Mouse (Mus musculus) hindbrain, embryonic 16.5 days (tissue): Measurements from ENCODE around the gene Neu3. TPM values are rescaled to one million over a fixed set of nuclear protein-coding genes. Genes with fewer than 3 reads are reported as not detected.
"Not testable (repeated sequence)": the region's sequence is repeated elsewhere in the genome, so short reads cannot be mapped to it uniquely, and the experiment has no call there.

Source experiments
- ATAC-seq: fragments of 200-750 bp; cut with Nextera tagmentation; 2 replicates; pipeline ENCODE4 v1.8.0; 2017; ENCODE audit warnings: moderate TSS enrichment, moderate library complexity
- H3K27ac ChIP-seq: fragments of 300-500 bp; sonication (generic); 2 replicates; pipeline ENCODE4 v1.5.1; 2014; ENCODE audit warnings: low read depth, mild to moderate bottlenecking, control low read depth, low read length, moderate library complexity
- H3K27me3 ChIP-seq: fragments of 300-500 bp; sonication (generic); replicated peaks from 2 replicates; pipeline ENCODE4 v1.6.1; 2014; ENCODE audit warnings: low read length; ENCODE audit not compliant: control insufficient read depth, insufficient read depth
- H3K36me3 ChIP-seq: fragments of 300-500 bp; sonication (generic); 2 replicates; pipeline ENCODE4 v1.6.1; 2014; ENCODE audit warnings: mild to moderate bottlenecking, low read length, moderate library complexity, mixed read lengths; ENCODE audit not compliant: control insufficient read depth, insufficient read depth
- H3K4me1 ChIP-seq: fragments of 300-500 bp; sonication (generic); 2 replicates; pipeline ENCODE4 v1.6.1; 2014; ENCODE audit warnings: low read depth, low read length; ENCODE audit not compliant: control insufficient read depth, insufficient read depth
- H3K4me2 ChIP-seq: fragments of 300-500 bp; sonication (generic); 2 replicates; pipeline ENCODE4 v1.6.1; 2014; ENCODE audit warnings: mild to moderate bottlenecking, low read length, control low read depth, moderate library complexity
- H3K4me3 ChIP-seq: fragments of 300-500 bp; sonication (generic); 2 replicates; pipeline ENCODE4 v1.5.1; 2014; ENCODE audit warnings: mild to moderate bottlenecking, low read length, control low read depth, moderate library complexity
- H3K9ac ChIP-seq: fragments of 300-500 bp; sonication (generic); 2 replicates; pipeline ENCODE4 v1.6.1; 2014; ENCODE audit warnings: low read depth, mild to moderate bottlenecking, control low read depth, low read length, moderate library complexity
- H3K9me3 ChIP-seq: fragments of 300-500 bp; sonication (generic); 2 replicates; pipeline ENCODE4 v1.6.1; 2014; ENCODE audit warnings: mild to moderate bottlenecking, low read length, moderate library complexity; ENCODE audit not compliant: control insufficient read depth
- WGBS: fragments of 180-500 bp; shearing (Covaris S2); extraction: QIAGEN DNeasy Blood & Tissue Kit; methylation state at CpG from one replicate; pipeline ENCODE4 v1.1.7; 2014; 5-methylcytosine and 5-hydroxymethylcytosine counted together
- polyA plus RNA-seq: library from polyadenylated mRNA; unstranded; fragments of >200 nt; fragmentation: Nextera tagmentation; extraction: Ambion mirVana; gene quantifications from 2 replicates; pipeline ENCODE4 v1.2.1, GENCODE M21; 2015

Neu3 gene
- polyA plus RNA-seq, 1 experiment from 2014 or later = 2.8 TPM

DNA sequence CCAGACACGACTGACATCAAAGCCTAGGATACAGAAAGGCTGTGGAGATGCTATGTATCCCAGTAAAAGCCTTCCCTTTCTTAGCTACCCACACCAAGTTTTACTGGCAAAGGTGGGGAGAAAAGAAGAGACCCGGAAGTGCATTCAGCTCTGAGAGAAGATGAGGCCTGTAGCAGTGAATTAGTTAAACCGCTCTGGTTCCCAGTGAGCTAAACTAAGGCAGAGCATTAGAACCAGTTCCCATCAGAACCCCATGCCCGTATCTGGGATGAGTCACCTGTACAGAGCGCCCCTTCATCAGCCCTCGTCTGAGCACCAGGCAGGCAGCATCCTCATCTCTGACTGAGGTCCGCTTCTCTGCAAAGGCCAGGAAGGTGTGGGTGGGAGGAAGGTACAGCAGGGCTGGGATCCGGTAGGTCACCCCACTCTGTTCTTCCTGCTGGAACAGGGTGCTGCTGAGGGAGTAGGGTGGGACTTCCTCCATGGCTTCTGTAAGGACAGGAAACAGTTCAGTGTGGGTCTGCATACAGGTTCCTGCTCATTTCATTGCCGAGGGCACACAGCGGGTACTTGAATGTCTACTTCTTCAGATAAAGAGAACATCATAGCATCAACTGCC is 5.1 kb downstream of the Neu3 start:
- WGBS = 90% methylated on average over 10 of the region's 10 CpGs
- no peak overlapping the region for H3K4me3 ChIP-seq
- no peak overlapping the region for H3K4me2 ChIP-seq
- no peak overlapping the region for H3K9ac ChIP-seq
- H3K36me3 ChIP-seq = no peaks in the 10 kb centered on the region
- no peaks in the 10 kb centered on the region for H3K27me3 ChIP-seq
- H3K9me3 ChIP-seq = no peaks in the 10 kb centered on the region
- no peak overlapping the region for H3K27ac ChIP-seq
- no peak for ATAC-seq
- peaks cover 3% of the 10 kb centered on the region; the same call in 1 of the 2 replicates for H3K4me1 ChIP-seq

DNA sequence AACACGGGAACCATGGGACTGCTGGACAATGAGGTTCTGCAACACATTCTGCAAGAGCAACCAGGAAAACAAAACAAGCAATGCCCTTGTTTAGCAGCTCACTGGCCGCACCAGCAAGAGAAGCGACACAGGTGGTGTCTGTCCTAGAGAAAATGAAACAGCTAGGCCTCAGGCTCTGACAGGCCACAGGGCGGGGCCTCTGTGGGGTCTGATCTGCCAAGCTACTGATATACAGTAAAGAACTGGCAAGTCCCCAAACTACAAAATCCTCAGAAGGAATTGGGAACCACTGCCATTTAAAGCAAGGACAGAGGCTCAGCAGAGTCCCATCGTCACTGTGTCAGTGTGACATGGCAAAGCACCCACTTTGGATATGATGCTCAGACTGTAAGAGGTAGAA is 5.8 kb downstream of the Neu3 start:
- no peak overlapping the region for H3K4me2 ChIP-seq
- no peak overlapping the region for H3K9ac ChIP-seq
- no peaks in the 10 kb centered on the region for H3K36me3 ChIP-seq
- no peaks in the 10 kb centered on the region for H3K27me3 ChIP-seq
- no peak for ATAC-seq
- H3K4me3 ChIP-seq = no peak overlapping the region
- H3K27ac ChIP-seq = no peak overlapping the region
- WGBS = 88% methylated on average over 5 of the region's 5 CpGs
- no peaks in the 10 kb centered on the region for H3K9me3 ChIP-seq
- H3K4me1 ChIP-seq = no peaks in the 10 kb centered on the region

DNA sequence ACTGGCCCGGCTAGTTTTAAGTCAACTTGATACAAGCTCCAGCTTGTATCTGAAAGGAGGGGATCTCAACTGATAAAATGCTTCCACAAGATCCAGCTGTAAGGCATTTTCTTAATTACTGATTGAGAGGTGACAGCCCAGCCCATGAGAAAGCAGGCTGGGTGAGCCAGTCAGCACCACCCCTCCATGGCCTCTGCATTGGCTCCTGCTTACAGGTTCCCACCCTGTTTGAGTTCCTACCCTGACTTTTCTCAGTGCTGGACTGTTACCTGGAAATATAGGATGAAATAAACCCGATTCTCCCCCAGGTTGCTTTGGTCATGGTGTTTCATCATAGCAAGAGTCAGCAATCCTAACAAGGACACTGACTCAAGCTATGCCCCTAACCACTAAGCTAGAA is 6.3 kb downstream of the Neu3 start:
- no peak overlapping the region for H3K9ac ChIP-seq
- no peak for ATAC-seq
- no peak overlapping the region for H3K4me2 ChIP-seq
- no peaks in the 10 kb centered on the region for H3K9me3 ChIP-seq
- H3K4me1 ChIP-seq = no peaks in the 10 kb centered on the region
- no peaks in the 10 kb centered on the region for H3K36me3 ChIP-seq
- WGBS = 89% methylated on average over 2 of the region's 2 CpGs
- no peaks in the 10 kb centered on the region for H3K27me3 ChIP-seq
- no peak overlapping the region for H3K4me3 ChIP-seq
- H3K27ac ChIP-seq = no peak overlapping the region

DNA sequence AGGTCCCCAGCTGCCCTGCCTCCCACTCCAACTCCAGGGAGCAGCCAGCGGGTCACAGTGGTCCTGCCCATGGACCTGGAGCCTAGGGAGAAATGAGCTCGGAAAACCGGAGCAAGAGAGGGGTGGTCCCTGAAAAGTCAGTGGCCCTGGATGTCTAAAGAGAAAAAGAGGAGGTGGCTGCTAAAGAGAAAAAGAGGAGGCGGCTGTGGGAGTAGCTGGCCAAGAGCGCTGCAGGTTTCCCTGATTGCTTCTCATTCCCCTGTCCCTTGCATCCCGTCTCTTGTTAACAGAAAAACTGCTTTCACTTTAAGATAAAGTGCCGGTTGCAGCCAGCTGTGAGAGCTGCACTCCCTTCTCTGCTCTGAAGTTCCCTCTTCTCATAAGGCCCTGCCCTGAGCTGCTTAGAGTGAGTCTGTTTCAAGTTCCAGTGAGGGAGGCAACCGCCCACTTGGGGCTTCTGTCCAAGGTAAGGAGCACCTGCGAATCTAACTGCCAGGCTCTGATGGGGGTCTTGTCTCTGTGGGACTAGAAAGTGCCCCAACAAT is 10.0 kb downstream of the Neu3 start:
- H3K4me1 ChIP-seq, H3K9me3 ChIP-seq, H3K36me3 ChIP-seq, H3K4me3 ChIP-seq, ATAC-seq, H3K27ac ChIP-seq, H3K4me2 ChIP-seq, H3K27me3 ChIP-seq, H3K9ac ChIP-seq: not testable (repeated sequence)
- 31% methylated on average over 9 of the region's 9 CpGs for WGBS

DNA sequence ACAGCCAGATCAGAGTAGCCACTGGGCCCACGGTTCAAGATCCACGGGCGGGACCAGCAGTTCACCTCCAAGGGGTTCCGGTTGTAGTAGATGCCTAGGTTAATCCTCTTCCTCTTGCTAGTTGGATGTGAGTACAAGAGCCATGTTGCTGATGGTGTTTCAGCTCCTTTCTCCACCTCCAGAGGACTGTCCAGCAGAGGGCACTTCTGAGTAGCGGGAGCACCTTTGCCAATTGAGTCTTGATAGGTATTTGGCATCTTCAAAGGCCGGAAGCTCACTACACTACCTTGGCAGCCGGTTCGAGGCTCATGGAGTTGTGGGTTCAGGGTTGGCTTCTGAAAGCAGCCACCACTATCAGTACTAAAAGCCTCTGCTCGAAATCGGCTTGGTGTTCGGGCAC is 14.8 kb downstream of the Neu3 start:
- Histone ChIP-seq H3K9me3 (no peaks in the 10 kb centered on the region), H3K4me2 (no peak overlapping the region), H3K36me3 (no peaks in the 10 kb centered on the region), H3K4me1 (no peaks in the 10 kb centered on the region), H3K4me3 (no peak overlapping the region), H3K27me3 (no peaks in the 10 kb centered on the region), H3K9ac (no peak overlapping the region), H3K27ac (no peak overlapping the region)
- ATAC-seq = no peak
- 91% methylated on average over 11 of the region's 11 CpGs for WGBS

DNA sequence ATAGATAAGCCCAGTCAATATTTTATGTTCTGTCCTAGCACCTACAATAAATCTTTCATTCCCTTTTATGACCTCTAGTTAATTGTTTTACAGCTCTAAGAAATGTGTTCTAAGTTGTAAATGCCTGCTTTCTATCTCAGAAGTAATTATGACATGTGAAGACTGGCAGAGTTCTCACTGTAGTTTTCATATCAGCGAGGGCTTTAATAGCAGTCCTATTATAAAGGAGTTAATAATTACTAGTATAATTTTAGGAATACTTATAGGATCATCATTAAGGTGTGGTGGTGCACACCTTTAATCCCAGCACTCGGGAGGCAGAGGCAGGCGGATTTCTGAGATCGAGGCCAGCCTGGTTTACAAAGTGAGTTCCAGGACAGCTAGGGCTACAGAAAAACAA is 16.6 kb downstream of the Neu3 start:
- 92% methylated on average over 4 of the region's 4 CpGs for WGBS
- Histone ChIP-seq H3K9ac (no peak overlapping the region), H3K4me3 (no peak overlapping the region), H3K4me2 (no peak overlapping the region), H3K27me3 (no peaks in the 10 kb centered on the region), H3K4me1 (no peaks in the 10 kb centered on the region), H3K9me3 (no peaks in the 10 kb centered on the region), H3K36me3 (no peaks in the 10 kb centered on the region), H3K27ac (no peak overlapping the region)
- ATAC-seq = no peak

DNA sequence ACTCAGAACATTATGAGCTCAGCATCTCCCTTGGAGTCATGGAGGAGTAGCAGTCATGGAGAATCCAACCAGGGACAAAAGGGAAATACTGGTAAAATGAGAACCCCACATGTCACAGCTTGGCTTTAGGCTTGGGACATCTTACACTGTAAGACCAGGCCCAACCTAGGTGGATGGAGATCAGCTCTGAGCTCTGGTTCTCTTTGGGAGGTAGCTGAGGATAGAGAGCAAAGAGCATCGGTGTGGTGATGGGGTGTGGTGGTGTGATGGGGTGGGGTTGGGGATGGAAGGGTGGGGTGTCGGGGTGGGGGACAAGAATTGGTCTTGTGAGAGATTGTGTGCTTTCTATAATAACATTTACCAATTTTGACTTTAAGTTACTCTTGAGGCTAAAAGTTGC is 17.4 kb downstream of the Neu3 start:
- Histone ChIP-seq H3K4me2 (no peak overlapping the region), H3K4me3 (no peak overlapping the region), H3K36me3 (no peaks in the 10 kb centered on the region), H3K9me3 (no peaks in the 10 kb centered on the region), H3K27me3 (no peaks in the 10 kb centered on the region), H3K9ac (no peak overlapping the region), H3K4me1 (no peaks in the 10 kb centered on the region), H3K27ac (no peak overlapping the region)
- WGBS = 94% methylated on average over 2 of the region's 2 CpGs
- ATAC-seq = no peak

DNA sequence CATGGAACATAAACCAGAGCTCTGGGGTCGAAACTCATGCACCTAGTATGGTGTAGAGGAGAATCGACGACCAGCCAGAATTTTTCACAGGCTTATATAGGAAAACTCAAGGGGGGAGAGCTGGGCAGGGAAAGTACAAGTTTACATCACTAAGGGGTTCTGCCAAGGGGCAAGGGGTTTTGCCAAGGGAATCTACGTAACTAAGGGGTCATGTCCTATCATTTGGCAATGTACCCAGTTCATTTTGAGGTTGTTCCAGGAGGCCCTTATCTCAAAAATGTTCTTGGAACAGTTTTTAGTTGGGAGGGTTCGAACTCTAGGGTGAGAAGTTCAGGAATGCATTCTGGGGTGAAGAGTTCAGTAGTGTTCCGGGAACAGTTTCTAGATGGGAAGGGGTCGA is 21.2 kb downstream of the Neu3 start:
- not testable (repeated sequence) for H3K4me1 ChIP-seq, H3K4me3 ChIP-seq, ATAC-seq, H3K9ac ChIP-seq, H3K36me3 ChIP-seq, H3K27me3 ChIP-seq, H3K27ac ChIP-seq, H3K9me3 ChIP-seq, H3K4me2 ChIP-seq
- 90% methylated on average over 7 of the region's 7 CpGs for WGBS

DNA sequence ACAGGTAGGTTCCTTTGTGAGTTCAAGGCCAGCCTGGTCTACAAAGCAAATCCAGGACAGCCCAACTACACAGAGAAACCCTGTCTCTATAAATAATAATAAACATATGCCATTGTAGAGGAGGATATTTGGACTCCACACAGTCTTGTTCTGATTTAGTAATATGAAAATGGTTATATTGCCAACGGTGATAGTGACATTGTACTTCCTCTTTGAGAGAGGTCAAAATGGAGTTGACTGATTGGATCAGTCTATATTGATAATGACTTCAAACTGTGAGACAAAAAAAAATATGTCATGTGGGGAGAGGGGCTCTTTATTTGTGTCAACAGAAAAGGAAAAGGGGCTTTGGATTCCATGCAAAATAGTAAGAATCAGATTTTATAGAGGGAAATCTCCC is 22.9 kb downstream of the Neu3 start:
- H3K36me3 ChIP-seq = no peaks in the 10 kb centered on the region
- no peaks in the 10 kb centered on the region for H3K27me3 ChIP-seq
- no peaks in the 10 kb centered on the region for H3K4me1 ChIP-seq
- H3K4me2 ChIP-seq = no peak overlapping the region
- no peak overlapping the region for H3K9ac ChIP-seq
- no peak overlapping the region for H3K27ac ChIP-seq
- no peaks in the 10 kb centered on the region for H3K9me3 ChIP-seq
- H3K4me3 ChIP-seq = no peak overlapping the region
- no peak for ATAC-seq
- 89% methylated on average over 1 of the region's 1 CpGs for WGBS

DNA sequence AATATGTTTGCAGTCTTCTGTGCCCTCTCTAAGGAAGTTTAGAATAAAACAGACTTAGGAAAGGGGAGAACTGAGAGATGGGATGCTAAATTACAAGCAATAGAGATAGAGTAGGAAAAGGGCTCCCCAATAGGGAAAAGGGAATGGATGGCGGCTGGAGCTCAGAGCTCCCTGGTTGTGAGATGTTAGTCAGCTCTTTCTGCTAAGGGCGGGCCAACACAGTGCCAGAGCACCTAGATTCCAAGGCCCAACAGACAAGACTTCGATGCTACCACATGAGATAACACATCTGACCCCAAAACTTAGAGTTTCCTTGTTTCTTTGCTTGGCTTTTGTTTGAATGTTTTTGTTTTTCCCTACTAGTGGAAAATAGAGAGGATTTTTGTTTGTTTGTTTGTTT is 24.2 kb downstream of the Neu3 start:
- ATAC-seq, H3K4me1 ChIP-seq, H3K9ac ChIP-seq, H3K9me3 ChIP-seq, H3K4me2 ChIP-seq, H3K27me3 ChIP-seq, H3K4me3 ChIP-seq, H3K36me3 ChIP-seq, H3K27ac ChIP-seq: not testable (repeated sequence)
- 90% methylated on average over 3 of the region's 3 CpGs for WGBS
